ENCODE assay signal across 12 mouse cellular contexts in genomic region chr2:49628094-49628705, GRCm38 (mm10). TPM values are rescaled to one million over a fixed set of nuclear protein-coding genes. Genes with fewer than 3 reads are reported as not detected.
DNase-seq lines count a peak whose midpoint lies in the region; ATAC-seq and TF ChIP-seq lines count a peak whose summit lies in the region.
"Had no signal": no experiment of that assay in that cellular context is flagged by ENCODE, and none has a peak within 500 bp of the region (broad histone marks: within the 10 kb centered on the region; RNA-seq: fewer than 3 reads in every experiment).

No protein-coding gene starts in this region.

- H3K36me3 ChIP-seq in midbrain, embryonic 14.5 days (ENCODE audit: control insufficient read depth, insufficient read depth, low read length): 0 out of 2 replicates have a peak, but pooled peaks cover 6% of the 10 kb centered on the region

- WGBS in midbrain, embryonic 14.5 days: 64% methylated on average over 6 of the region's 6 CpGs

- 0 out of 2 replicates have a peak, but pooled peaks have one; percentile 12 for ATAC-seq in midbrain, embryonic 14.5 days (ENCODE audit: low FRiP score, low TSS enrichment)

- H3K27ac ChIP-seq in left cerebral cortex, adult 2 months: no peak overlapping the region
- H3K27ac ChIP-seq in midbrain, embryonic 14.5 days (replicated peaks; ENCODE audit: low read depth, low read length): peak overlapping the region; percentile 13; the same call in 1 of the 2 replicates

- H3K4me2 ChIP-seq in midbrain, embryonic 14.5 days (ENCODE audit: low read length): 0 out of 2 replicates have a peak overlapping the region, but pooled peaks have one; percentile 8

- H3K9me3 ChIP-seq in midbrain, embryonic 14.5 days (ENCODE audit: control insufficient read depth, low read length): no peaks in the 10 kb centered on the region

- H3K9ac ChIP-seq in midbrain, embryonic 14.5 days (replicated peaks; ENCODE audit: low read length): no peak overlapping the region

- no peak overlapping the region for H3K4me3 ChIP-seq in left cerebral cortex, adult 2 months
- no peak overlapping the region for H3K4me3 ChIP-seq in midbrain, embryonic 14.5 days (replicated peaks; ENCODE audit: low read depth, low read length)
- H3K4me3 ChIP-seq: erythroblast, embryonic 14.5 days had no signal

- TF ChIP-seq CTCF in left cerebral cortex, adult 2 months (IDR thresholded peaks at IDR 0.05): no peak

- intact Hi-C loops in left cerebral cortex, postnatal 14 days (cut with DNase I): no loop called here
- intact Hi-C loops in left cerebral cortex, adult 2 months (cut with DNase I): no loop called here

- H3K27me3 ChIP-seq in midbrain, embryonic 14.5 days (ENCODE audit: control insufficient read depth, insufficient read depth, low read length): no peaks in the 10 kb centered on the region

- DNase-seq in adrenal gland, adult 2 months: peak; percentile 1
- DNase-seq in adrenal gland, adult 8-10 months: no peak
- DNase-seq in left cerebral cortex, postnatal 14 days (ENCODE audit: low spot score in 2 of 2): peak; percentile 39 to 56
- DNase-seq in left cerebral cortex, adult 2 months (ENCODE audit: extremely low spot score in 1 of 2, low spot score in 2 of 2): no peak
- peak; percentile 90 for DNase-seq in cerebellum, postnatal 14 days
- peak; percentile 64 for DNase-seq in midbrain, embryonic 14.5 days
- DNase-seq in thymus, postnatal 0 days (ENCODE audit: low spot score): no peak
- no peak for DNase-seq in lung, postnatal 10 days
- DNase-seq: kidney, postnatal 4 days; lung, adult 2 months had no signal

- peaks cover 34% of the 10 kb centered on the region for H3K4me1 ChIP-seq in midbrain, embryonic 14.5 days (ENCODE audit: control insufficient read depth, insufficient read depth, low read length)

RNA-seq across cellular contexts. Expression of gene Kif5c, which starts 9.1 kb away (rescaled TPM):
- total RNA-seq in adrenal gland, adult 2 months (2021): 10 to 100 TPM in 1 of 2 experiments, 1 to 10 TPM in 1; 8.8 to 10.8 TPM
- 0.63 and 0.87 TPM in 2 replicates for polyA plus RNA-seq in adrenal gland, adult 2 months (2012; rRNA removed)
- 10 to 100 TPM; 10.0 to 17.4 (median 13.4) TPM for total RNA-seq in adrenal gland, adult 8-10 months (2022)
- 100 to 1,000 TPM; 532 to 560 TPM for total RNA-seq in left cerebral cortex, postnatal 14 days (2021)
- total RNA-seq in left cerebral cortex, adult 2 months (2021): 100 to 1,000 TPM; 567 to 594 TPM
- 221 and 251 TPM in 2 replicates for polyA plus RNA-seq in midbrain, embryonic 14.5 days (2014; fragmentation: Nextera tagmentation; extraction: Ambion mirVana)
- polyA plus RNA-seq in thymus, postnatal 0 days (2015; fragmentation: Nextera tagmentation; extraction: Ambion mirVana): 0.66 and 0.72 TPM in 2 replicates
- total RNA-seq: granulocyte monocyte progenitor cell, adult 5-6 weeks had no signal
- polyA plus RNA-seq: erythroblast, embryonic 14.5 days had no signal

Comparison
In these comparisons a context has a peak if more than half of its experiments do, and no peak if none do; other contexts are left out.
1. DNase-seq: peak in adrenal gland, adult 2 months (single experiment), left cerebral cortex, postnatal 14 days (2 of 2), cerebellum, postnatal 14 days (2 of 2) and midbrain, embryonic 14.5 days (single experiment); none in adrenal gland, adult 8-10 months (single experiment), left cerebral cortex, adult 2 months (0 of 2), thymus, postnatal 0 days (single experiment) and lung, postnatal 10 days (single experiment).
2. RNA of gene Kif5c, which starts 9.1 kb away (total RNA-seq): 567 to 594 TPM in left cerebral cortex, adult 2 months and 532 to 560 TPM in left cerebral cortex, postnatal 14 days; 10.0 to 17.4 TPM in adrenal gland, adult 8-10 months and 8.8 to 10.8 TPM in adrenal gland, adult 2 months; every median in the first group is over 10 times any median in the second.